Mouse (Mus musculus) cerebellum, adult 11-12 months (tissue): ENCODE data around the gene Cfap157.
A peak's percentile ranks its signal among the peaks of the same experiment; 100 is the strongest.

Source experiments
- DNase-seq: peaks from one replicate; pipeline ENCODE4 v3.0.0; 2022

Cfap157 gene

DNA sequence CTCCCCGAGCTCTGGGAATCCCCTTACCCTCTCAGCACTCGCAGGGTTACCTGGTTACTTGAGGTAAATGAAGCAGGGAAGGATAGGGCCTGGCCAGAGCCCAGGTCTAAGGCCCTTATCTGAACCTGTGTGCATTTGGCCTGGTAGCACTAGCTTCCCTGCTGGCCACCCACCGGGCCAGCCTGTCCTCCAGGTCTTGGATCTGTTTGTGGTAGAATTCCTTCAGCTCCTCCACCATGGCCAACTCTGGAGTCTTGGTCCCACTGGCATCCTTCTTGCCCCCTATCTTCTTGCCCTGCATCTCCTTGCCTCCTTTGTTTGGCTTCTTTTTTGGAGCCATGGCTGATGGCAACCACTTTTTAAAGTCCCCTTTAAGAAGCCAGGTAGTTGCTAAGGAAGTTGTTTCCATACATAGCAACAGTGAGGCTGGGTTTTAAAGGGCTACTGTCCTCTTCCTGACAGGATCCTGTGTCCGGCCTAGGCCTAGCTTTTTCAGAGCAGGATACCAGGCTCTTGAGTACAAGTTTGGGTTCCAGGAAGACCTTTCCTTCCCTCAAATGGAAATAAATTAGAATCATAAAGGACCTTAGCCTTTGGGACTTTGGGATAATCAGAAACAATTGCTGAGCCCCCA lies at the start of gene Cfap157:
Cfap157 (minus strand) TSS at position 381 of the 634 bp plus-strand sequence.
- no peak for DNase-seq

DNA sequence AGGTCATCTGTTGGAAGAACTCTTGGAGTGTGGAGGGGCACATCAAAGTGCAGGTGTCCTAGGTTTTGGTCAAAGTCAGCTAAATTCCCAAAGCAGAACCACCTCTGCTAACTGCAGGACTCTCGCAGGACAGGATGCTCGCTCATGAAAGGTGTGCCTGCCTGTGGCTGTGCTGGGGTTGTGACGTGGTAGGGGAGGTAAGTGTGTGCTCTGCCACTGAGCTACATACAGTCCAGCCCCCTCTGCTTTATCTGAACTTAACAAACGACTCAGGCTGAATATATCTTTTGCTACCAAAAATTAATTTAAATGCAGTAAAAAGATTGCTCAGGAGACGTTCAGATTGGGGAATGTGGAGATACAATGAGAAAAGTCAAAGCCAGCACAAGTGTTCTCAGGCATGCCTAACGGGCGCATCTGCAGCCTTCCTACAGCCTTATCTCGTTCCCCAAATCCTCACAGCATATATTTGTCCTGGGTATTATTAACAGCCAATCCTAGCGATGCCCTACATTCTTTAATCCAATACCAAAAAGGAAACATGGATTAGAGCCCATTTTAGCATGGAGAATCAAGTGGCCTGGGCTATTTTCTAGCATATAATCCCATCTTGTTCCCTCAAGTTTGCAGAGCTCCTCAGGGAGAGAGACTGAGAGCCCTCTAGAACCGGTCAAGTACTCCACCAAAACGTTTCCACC lies 44.9 kb upstream of the Cfap157 start:
- no peak for DNase-seq

DNA sequence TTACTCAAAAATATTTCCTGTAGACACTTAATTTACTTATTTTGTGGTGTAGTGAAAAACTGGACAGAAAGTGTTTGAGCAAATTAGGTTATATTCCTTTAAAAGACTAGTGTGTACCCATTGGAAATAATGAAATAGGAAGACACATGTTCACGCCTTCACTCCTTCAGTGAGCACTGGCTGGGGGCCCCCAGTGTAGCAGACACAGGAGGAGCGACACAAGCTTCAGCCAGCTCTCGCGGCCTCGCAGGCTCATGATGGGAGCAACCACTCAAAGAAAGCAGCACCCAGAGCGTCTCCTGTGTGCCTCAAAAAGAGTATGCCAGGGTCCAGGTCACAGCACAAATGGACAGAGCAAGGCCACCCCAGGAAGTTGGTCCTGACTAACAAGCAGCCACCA lies 41.6 kb upstream of the Cfap157 start:
- DNase-seq: no peak

DNA sequence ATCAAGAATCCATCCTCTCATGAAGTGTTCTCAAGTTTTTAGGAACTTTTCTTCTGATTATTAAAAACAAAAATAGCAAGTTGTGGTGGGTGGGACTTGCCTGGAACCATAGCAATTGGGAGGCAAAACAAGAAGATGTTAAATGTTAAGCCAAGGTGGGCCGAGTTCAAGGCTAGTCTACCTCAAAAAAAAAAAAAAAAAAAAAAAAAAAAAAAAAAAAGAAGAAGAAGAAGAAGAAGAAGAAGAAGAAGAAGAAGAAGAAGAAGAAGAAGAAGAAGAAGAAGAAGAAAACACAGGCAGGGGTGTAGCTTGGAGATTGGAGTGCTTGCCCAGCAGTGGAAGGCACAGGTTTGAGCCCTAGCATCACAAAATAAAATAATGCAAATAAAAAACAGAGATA lies 40.5 kb upstream of the Cfap157 start:
- no peak for DNase-seq

DNA sequence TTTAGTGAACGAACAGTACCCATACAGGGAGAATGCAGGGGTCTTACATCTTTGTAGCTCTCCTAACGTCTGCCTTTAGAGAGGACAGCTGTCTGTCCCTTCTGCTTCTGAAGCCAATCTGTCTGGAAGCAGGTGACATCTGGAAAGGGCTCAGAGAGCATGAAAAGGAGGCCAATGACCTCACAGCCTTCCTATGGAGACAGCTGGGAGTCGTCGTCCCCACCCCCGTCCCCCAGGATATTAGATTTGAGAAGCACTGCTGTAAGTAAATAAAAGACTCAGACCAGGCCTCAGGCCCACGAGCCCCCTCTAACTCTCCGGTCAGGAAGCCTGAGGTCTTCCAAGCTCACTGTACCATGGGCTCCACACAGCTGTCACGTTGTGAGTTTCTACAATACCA lies 40.0 kb upstream of the Cfap157 start:
- no peak for DNase-seq

DNA sequence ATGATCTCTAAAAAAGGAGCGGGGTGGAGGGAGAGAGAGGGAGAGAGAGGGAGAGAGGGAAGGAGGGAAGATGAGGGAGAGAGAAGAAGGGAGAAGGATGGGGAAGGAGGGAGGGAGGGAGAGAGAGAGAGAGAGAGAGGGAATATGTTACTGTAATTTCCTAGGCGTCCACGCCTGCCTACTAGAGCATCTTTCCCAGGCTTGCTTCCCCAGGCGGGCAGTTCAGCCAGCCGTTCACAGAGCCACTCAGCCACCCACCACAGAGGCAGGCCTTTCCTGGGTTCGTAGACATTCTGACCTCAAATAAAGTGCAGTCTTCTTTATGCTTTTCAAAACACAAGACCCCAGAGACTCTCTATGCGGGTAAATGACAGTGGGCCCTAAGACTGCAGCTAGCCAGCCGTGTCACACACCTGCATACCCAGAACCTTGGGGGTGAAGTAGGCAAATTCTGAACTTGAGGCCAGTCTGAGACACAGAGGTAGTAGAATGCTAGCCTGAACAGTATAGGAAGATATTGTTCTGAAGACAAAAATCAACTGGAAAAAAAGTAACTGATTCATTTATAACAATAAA lies 39.4 kb upstream of the Cfap157 start:
- DNase-seq: no peak

DNA sequence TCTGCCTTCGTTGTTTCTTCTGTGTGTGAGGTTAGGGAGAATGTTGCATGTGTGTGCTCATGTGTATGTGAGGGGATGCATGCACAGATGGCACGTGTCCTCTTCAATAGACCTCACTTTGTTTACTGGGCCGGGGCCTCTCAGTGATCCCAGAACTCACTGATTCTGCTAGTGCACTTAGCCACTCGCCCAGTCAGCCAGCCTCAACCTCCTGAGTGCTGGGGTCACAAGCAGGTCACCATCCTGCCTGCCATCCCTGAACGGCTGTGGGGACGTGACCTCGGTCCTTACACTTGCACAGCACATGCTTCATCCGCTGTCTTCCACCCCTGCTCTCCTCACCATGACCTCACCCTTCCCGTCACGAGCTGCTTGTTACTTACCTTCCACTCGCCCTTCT lies 38.9 kb upstream of the Cfap157 start:
- DNase-seq: no peak

DNA sequence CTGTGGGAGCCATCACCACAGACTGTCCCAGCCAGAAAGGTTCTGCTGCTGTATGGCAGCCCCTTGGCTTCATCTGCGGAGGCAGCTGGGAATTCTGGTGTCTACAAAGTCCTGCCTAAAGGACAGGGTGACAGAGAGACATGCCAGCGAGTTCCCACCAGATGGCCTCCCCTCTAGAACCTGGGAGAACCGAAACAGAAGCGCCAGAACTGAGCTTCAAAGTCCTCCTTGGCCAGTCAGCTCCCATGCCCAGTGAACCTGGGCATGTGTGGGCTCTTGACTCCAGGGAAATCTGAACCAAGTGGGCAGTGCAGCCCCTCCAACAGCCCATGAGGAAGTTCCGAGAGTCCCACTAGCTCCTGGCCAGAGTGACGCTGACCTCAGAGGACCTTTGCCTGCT lies 38.4 kb upstream of the Cfap157 start:
- DNase-seq: peak; percentile 73

DNA sequence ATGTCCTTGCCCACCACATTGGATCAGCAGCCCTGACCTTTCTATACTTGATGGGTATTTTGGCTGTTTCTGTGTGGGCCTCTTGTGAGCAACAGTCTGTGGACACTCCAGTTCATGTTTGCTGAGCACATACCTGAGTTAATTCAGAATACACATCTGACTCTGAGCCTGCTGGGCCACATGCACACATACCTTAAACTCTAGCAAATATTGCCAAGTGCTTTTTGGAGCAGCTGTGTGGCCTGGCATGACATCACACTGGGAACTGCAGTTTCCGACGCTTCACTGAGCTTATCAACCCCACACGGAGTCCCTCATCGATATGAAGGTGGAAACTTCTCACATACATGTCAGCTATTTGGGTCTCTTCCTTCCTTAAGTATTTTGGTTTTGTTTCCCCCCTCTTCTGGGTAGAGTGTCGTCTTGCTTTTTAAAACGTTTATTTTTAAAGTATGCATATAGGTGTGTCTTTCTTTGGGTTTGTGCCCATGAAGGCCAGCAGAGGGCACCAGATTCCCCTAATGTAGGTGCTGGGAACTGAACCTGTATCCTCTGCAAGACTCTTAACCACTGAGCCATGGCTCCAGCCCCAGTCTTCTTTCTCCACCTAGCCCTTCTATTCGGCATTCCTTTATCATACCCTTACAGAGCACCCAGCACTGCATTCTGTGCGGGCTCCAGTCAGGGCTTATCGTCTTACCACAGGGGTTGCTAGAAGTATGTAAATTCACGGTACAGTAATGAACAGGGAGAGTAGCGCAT lies 37.0 kb upstream of the Cfap157 start:
- no peak for DNase-seq

DNA sequence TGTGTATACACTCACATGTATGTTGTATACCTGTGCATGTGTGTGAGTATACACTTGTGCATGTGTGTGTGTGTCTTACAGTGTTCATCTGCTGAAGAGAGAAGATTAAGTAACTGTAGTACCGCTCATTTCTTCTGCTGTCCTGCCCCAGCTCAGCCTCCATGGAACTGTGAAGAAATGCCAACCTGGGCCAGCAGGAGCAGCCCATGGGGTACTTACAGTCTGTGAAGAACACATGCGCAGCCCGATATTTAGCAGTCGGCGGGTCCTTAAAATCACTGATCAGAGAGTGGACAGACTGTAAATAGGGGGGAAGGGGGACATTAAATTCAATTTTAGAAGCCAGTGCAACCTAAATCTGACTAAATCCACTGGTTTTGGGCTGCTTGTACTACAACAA lies 34.0 kb upstream of the Cfap157 start:
- DNase-seq: no peak

DNA sequence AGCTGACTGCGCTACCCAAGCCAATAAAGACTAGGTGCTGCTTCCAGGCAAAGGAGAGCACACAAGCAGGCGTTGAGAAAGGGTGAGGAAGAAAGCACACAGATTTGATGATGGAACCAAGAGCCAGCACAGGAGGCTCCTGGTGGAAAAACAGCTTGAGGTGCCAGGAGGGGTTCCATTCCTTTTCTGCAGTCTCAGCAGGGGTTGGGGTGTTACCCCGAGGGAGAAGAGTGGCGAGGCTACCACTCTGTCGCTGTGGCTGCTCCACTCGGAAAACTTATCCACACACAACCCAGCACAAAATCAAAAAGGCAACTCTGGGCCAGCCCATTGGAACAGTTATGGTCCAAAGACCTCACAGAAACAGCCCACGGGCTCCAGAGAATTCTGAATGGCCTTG lies 33.4 kb upstream of the Cfap157 start:
- DNase-seq: no peak

DNA sequence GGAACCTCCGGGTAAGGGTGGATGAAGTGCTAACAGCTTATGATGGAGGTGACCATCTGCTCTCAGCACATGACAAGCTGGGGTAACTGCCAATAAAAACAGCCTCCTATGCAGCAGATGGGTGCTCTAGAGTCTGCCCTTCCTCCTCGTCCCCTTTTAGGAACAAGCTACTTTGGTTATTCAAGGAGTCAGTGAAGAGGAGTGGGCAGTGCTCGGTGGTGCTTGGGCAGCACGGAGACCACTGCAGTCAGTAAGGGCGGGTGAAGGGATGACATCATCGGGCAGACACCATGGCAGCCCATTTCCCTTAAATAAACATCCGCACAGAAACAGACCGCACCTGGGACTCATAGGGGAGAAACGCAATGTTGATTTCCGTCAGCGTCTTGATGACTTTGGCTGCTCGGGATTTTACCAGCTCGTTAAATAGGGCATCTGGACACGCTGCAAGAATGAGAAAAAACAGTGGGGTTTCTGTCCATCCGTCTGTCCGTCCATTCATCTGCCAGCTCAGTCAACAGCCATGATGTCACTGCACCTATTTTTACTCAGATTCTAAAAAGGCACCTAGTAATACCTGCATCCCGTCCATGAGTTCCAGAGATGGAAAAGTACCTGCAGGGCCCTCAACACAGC lies 32.8 kb upstream of the Cfap157 start:
- DNase-seq: peak; percentile 92

DNA sequence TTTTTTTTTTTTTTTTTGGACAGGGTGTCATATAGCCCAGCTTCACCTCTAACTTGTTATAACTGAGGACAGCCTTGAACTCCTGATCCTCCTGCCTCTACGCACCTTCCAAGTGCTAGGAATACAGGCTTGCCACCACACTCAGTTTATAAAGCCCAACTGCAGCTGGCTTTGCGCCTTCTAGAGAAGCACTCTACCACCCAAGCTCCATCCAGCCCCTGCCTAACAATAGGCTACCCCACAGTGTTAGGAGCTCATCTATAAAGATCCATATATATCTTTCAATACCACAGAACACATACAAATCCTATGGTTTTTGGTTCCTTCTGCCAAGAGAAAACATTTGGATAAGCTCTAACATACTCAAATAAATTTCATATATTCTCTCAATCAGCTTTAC lies 32.3 kb upstream of the Cfap157 start:
- DNase-seq: no peak

DNA sequence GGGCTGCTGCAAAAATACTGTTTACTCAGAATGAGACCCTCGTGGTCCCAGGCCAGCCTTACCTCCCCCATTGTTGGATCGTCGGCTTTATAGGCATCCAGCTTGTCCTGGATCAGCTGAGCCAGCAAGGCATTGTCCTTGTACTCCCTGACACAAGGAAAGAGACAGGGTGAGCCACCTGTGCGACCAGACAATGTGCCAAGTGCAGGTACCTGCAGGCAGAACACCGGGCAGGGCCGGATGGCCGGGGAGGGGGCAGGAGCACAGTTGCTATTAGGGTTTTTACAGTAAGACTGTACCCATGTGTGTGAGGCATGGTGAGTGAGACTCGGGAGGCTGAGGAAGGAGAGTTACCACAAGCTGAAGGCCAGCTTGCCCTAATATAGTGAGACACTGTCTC lies 27.7 kb upstream of the Cfap157 start:
- DNase-seq: peak; percentile 86

DNA sequence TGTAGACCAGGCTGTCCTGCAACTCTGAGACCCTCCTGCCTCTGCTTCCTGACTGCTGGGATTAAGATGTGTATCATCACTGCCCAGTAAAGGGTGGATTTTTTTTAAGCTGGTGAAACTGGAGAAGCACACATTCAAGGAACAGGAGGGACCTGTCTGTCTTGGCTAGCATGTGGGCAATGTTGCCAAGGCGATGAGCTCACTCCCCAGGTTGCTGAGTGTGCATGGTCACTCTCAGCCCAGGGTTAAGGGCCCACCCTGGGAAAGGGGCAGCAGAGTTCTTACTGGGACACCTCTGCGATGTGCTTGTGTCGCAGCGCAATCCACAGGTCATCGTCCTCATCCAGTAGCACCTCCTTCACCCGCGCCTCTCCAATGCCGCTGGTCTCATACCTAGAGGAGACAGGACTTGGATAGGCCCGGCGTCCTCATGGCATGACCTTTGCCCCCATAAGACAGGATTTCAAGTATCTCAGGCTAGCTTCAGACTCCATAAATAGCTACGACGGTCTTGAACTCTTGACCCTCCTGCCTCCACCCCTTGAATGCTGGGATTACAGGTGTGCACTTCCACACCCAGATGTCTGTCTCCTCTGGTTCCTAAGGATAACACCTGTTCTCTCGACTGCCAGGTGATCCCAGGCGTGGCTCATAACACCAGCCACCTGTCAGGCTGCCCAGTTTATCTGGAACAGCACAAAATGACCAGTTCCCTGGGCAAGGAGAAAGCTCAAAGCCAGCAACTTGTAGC lies 24.8 kb upstream of the Cfap157 start:
- no peak for DNase-seq

DNA sequence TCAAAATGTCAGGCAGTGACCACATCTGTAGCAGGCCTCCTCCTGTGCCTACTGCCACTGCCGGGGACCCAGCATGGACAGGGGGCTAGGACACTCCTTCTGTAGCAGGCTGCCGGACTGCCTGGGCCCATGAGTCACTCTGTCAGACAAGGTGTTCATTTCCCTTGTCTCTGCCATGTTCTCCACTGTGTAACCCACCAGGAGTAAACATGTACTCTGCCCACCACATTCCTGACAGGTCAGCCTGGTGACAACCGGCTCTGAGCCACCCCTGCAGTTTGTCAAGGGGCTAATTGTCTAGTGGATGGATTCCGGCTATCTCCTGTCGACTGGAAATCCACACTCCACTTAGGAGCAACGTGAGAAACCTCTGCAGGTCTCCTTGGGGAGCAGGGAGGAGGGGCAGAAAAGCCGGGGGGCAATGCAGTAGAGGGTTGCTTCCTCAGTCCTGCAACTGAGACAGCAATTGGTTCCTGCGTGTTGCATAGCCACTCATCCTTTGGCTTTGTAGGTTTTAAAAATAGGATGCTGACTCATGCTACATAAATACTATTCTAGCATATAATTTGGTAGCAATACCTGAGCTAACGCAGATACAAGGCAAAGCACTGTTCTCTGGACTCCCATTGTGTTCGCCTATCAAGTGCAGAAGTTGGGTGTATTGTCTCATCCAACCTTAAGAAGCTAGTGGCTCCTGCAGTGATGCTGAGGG lies 14.2 kb upstream of the Cfap157 start:
- DNase-seq: no peak

DNA sequence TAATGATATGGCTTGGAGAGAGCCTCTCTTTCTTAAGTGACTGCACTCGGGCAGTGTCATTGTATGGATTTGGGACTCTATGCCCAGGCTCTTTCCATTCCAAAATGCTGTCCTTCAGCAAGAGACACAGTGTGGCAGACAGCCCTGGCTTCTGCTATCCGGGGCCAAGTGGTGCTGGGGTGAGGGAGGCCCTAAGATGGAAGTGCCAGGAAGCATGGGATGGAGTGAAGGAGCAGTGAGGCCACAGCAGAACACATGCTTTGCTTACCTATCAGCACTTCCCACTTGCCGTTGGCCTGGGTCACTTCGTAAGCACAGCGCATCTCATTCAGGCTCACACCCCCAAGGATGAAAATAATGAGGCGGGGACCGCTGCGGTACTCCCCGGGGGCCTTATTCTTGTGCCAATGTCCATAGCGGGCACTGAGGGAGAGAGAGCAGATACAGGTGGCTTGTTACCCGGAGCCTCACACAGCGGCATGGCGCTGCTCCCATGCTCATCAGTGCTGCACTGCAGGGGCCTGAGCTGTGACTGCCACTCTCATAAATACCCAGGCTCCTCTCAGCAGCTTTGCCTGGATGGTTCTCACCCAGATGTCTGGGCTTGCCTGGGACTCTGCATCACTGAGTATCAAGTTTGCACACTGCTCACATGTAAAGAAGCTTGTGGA lies 11.7 kb upstream of the Cfap157 start:
- peak; percentile 63 for DNase-seq

DNA sequence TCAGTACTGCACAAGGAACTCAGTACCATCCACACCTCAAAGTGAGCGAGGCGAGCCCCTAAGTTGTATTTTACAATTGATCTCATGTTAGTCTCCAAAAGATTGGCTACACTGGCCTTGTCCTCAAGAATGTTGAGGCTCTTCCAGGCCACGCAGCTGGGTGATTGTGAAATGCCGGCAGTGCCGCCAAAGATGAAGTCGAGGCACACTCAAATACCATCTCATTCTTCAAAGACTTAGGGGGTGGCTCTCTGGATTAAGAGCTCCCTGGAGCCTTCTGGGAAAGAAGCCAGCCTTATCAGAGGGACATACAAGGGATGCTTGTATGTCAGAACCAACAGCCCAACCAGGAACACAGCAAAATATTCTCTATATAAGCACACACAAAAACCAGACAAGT lies 7.1 kb upstream of the Cfap157 start:
- no peak for DNase-seq

DNA sequence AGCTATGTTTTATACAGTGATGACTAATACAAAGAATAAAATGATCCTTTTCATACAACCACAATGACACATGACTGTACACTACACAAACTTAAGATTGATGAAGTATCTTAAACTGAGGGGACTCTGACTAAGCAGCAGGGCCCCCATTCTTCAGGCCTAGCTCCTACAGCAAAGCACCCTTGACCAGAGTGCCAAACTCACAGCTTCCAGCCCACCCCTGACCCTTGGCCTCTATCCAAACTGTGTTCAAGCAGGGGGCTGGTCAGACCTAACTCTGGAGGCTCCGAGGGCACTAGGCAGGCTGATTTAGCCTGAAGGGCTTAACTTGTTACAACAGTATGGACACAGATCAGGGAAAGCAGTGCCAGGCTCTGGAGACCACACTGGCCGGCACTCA lies 4.4 kb upstream of the Cfap157 start:
- DNase-seq: no peak

DNA sequence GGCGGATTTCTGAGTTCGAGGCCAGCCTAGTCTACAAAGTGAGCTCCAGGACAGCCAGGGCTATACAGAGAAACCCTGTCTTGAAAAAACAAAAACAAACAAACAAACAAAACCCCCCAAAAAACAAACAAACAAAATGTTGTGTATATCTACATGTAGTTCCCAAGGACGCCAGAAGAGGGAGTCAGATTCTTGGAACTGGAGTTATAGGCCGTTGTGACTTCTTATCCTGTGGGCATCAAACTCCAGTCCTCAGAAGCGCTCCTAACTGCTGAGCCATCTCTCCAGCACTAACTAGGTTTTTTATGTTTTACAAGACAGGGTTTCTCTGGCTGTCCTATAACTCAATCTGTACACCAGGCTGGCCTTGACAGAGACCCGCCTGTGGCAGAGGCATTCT lies 2.9 kb upstream of the Cfap157 start:
- DNase-seq: no peak

DNA sequence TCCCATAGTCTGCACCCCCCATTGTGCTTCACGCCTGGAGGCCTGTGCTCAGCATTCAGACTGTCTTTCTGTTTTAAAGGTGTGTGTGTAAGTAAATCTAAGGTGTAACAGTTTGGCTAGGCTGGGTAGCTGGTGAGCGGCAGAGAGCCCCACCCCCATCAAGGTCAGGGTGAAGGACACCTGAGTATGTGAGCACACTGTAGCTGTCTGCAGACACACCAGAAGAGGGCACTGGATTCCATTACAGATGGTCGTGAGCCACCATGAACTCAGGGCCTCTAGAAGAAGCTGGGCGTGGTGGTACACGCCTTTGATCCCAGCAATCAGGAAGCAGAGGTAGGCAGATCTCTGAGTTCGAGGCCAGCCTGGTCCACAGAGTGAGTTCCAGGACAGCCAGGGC lies 2.5 kb downstream of the Cfap157 start:
- no peak for DNase-seq
